Mouse (Mus musculus): Measurements from ENCODE around the gene Dpy19l2. TPM values are rescaled to one million over a fixed set of nuclear protein-coding genes. Genes with fewer than 3 reads are reported as not detected.
"Not testable (repeated sequence)": the region's sequence is repeated elsewhere in the genome, so short reads cannot be mapped to it uniquely, and the experiment has no call there.

Gene Dpy19l2
- under 1 TPM in 1 of 2 experiments, not detected in 1; 0.09 TPM for total RNA-seq (2021)
- not detected in 2 replicates for polyA plus RNA-seq (2012; rRNA removed)
- long read RNA-seq = 0 reads

DNA sequence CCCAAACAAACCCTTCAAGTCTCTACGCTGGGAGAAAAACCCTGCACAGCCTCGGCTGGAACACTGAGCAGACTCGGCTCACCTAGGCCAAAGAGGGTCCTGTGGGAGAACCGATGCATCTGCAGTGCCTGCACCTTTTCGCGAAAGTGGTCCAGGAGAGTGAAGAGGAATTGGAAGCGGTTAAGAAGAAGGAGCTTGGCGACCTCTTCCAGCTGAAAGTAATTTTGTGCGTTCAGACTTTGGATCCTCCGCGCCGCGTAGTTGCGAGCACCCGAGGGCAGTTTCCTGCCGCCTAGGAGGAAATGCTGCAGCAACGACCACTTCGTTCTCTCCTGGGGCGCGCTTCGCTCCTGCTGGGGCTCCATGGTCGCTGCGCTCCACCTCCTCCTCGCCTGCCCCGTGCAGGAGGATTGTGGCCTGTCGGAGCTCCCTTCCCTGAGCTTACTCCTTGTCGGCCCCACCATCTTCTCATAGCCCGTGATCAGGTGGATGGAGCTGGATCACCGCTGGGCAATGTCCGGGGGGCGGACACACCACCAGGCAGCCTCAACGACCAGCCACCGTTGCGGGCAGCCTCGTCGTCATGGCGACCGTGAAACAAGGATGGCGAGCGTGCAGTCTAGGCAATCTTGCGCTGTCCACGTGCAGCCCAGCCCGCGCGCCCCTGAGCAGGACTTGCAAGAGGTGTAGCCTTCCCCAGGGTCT is at the start of gene Dpy19l2:
Dpy19l2 (minus strand) TSS at position 594 of the 705 bp plus-strand sequence.
- DNase-seq = no peak

DNA sequence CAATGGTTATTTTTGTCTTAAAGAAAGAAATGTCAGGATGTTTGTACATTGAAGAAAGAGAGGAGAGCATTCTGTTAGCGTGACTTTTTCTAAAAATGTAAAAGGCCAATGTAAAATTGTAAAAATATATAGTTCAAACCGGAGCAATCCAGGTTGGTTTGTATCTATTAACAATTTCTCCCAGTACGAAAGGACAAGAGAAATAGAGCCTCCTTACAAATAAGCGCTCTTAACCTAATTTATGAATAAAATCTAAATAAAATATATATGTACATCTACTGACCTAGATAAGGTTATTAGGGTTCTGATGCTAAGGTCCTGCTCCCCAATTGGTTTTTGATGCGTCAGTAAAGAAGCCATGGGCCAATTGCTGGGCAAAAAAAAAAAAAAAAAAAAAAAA is 48.9 kb upstream of the Dpy19l2 start:
- DNase-seq = no peak

DNA sequence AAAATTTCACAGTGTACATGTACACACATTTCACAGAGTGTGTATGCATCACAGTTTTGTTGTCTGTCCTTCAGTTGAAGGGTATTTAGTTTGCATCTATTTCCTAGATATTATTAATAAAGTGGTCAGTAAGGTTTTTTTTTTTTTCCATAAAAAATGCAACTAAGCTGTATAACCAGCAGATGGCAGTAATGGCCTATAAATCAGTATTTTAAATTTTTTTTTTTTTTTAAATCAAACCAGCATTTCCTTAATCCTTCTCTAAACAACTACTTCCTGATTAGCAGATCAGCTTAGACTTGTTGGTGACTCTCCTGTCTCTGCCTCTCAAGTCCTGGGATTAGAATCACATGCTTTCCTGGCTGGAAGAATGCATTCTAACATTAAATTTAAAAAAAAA is 5.2 kb upstream of the Dpy19l2 start:
- DNase-seq = no peak

DNA sequence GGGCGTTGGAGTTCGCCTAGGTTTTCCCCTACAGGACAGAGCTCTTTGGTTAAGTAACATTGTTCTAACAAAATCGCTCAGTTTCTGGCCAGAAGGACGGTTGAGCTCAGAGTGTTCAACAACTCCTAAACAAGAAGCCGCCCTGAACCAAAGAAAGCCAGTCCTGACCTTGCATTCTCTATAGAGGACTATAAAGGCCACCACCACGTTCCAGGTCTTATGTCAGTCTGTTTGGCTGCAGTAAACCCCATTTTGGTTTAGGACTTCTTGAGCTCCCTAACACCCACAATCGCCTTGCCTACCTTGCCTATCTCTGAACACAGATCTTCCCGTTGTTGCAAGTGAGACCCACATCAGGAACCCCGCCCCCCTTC is 299 bp upstream of the Dpy19l2 start:
- DNase-seq = no peak

DNA sequence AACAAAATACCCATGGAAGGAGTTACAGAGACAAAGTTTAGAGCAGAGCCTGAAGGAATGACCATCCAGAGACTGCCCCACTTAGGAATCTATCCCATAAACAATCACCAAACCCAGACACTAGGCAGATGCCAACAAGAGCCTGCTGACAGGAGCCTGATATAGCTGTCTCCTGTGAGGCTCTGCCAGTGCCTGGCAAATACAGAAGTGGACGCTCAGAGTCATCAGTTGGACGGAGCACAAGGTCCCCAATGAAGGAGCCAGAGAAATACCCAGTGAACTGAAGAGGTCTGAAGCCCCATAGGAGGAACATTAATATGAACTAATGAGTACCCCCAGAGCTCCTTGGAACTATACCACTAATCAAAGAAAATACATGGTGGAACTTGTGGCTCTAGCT is 58.8 kb downstream of the Dpy19l2 start:
- not testable (repeated sequence) for DNase-seq

DNA sequence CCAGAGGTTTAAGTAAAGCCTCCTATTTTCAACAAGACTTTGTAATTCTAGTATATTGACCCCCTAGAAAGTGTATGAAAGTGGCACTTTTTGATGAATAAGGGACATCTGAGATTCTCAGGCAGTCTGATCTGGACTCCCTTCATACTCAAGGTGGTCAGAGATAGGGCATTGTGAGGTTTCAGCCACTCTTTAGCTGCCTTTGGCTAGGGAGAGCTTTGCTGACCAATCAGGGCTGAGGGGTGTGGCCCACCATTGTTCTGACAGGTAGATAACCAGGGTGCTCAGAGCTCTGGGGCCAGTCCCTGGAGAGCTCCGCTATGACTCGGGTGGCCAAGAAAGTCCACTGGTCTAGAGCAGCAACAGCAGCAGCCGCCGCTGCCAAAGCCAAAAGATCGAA is 71.2 kb downstream of the Dpy19l2 start, which contains the start of gene Cypt4:
Cypt4 (plus strand) TSS at position 301 of the 400 bp plus-strand sequence.
- DNase-seq = no peak

DNA sequence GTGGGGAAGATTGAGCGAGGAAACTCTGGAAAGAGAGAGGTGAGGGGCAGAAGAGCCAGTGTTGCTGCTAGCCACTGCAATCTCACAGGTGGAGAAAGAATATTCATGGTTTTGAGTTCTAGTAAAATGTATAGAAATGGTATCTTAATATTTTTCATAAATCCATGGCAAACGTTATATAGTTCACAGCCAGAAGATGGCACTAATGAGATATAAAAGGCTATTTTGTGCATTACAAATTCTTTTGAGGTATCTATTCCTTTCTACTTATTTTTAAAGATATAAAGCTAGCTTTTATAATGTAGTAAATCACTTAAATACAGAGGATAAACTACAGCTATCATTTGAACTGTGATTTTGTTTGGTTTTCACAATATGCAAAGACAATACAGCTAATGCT is 157.9 kb downstream of the Dpy19l2 start:
- DNase-seq = no peak

DNA sequence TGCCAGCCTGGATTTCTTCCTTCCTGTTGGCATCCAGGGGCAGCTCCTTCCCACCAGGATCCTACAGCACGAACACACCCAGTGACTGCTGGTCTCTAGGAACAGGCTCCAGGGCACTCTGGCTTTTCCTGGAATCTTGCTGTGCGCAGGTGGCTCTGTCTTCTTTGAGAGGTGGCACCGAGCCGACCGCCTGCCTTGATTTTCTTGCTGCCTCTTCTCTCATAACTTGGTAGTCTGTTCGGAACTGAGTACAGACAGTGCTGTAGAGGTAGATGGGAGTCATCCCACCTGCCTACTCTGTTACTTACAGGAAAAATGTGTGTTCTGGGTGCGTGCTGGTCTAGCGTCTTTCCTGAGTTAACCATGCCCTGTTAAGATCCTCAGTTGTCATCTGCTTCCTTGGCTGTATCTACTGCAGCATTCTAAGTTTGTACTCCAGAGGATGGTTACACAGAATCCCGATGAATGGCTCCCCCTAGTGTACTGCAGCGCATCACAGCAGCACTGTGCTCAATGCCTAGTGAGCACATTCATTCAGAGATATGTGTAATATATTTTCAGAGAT is 179.4 kb downstream of the Dpy19l2 start:
- peak; percentile 73 for DNase-seq

DNA sequence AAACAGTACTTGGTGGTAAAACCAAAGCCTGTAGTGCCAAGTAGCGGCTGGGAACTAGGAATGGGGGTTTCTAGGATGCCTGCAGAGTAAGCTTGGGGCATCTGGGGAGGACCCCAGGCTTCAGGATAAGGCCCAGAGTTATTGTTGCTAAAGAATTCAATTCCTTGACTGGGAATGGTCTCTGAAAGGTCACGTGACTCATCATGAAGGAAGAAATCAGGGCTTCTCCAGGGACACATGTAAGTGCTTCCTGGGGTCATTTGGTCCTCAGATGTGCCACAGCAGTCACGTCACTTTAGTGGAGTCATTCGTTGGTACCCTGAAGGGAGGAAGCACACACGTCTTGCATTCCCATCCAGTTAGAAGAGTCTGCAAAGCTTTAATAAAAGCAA is 182.0 kb downstream of the Dpy19l2 start:
- DNase-seq = no peak

DNA sequence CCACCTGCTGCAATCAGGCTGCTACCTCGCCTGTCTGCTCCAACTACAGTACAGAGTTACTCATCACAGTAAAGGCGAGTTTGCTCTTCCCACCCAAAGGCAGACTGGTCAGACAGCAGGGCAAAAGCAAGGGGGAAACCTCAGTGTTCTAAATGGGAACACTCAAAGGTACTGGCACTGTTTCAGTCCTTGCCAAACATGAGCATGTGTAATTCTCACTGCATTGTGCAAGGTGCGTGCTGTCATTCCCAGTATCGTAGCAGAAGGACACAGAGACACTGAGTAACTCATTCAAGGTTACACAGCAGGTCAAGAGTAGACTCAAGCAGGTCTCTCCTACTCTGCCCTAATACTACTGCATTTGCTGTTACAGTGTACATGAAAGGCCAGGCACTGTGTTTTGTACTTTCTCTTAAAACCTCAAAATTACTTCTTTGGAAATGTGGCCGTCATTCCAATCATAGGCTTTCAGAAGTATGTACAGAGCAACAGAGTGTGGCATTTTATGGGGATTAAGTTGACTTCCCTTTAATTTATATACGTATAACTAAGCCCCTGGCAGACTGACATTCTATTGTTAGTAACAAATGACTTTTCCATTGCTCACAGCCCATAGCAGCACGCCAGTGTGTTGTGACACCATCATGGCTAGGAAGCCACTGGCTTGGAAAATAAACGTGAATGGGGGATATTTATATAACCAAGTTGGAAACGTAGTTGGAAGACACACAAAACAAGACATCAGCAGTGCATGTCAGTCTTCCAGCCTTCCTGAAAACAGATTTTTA is 182.6 kb downstream of the Dpy19l2 start:
- DNase-seq = peak; percentile 80

DNA sequence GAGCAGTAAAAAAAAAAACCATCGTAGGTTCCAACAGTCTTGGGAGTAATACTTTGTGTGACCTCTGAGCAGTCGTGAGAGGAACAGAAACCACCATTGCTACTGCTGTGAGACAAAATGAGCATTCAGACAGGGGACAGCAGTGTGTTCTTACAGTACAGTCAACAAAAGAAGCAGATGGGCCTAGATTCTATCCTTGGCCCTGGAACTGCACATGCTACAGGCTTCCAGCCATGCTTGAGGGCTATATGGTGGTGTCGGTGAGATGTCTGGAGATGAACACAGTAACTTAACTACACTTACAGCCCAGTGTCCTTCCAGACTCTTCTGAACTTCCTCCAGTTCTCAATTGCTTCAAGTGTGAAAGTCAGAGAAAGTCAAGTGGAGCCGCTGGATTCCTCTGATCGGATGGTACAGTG is 184.0 kb downstream of the Dpy19l2 start:
- no peak for DNase-seq

DNA sequence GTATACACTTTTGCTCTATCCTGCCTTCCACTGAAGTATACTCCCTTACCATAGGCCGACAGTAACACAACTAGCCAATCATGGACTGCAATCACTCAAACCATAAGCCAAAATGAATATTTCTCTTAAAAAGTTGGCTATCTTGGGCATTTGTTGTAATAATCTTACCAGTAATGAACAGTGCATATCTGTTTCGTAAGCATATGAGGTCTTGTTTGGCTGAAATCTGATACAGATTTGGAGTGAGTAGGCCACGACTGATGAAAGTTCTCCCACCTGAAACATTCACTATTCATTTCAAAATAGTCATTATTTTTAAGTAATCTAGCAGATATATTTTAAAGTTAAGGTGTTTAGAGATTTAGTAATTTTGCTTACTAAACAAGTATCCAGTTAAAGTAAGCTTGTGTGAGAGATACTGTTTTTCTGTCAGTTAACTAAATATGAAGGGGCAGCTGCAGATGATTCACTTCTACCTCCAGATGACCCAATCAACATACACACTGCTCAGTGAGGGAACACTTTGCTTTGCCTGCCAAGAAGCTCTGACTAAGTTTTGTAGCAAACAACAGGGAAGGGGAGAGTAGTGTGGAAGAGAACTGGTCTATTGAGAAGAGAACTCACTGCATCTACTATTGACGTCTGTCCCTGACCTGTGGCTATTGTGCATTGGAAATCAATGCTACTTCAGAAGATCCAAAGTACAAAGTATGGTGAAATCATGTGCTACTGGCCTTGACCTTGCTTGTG is 184.5 kb downstream of the Dpy19l2 start:
- DNase-seq = peak; percentile 45

DNA sequence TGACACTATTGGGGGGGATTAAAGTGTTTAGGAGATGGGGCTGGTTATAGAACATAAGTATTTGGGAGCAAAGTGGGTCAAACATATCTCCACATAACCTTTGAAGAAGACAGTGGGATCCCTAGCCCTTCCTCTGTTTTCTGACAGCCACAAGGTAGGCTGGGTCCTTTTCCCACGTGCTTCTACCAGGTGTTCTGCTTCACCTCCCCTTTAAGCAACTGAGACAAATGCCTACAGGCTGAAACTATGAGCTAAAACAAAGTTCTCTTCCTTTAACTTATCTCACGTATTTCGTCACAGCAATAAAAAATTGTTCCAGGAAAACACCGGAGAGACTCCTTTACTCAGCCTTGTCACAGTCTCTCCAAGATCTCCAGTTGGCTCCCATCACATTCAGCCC is 187.2 kb downstream of the Dpy19l2 start:
- DNase-seq = no peak

Other genes with a start within 250 kb of the Dpy19l2 start
- 10 to 100 TPM; 30.3 to 49.2 TPM for gene Dpy19l1, start 193.2 kb downstream of the Dpy19l2 start, total RNA-seq (2021)
- 10.5 and 15.1 TPM in 2 replicates for gene Dpy19l1, start 193.2 kb downstream of the Dpy19l2 start, polyA plus RNA-seq (2012; rRNA removed)
- gene Cypt4, start 71.1 kb downstream of the Dpy19l2 start, total RNA-seq (2021) = not detected
- gene Cypt4, start 71.1 kb downstream of the Dpy19l2 start, polyA plus RNA-seq (2012; rRNA removed) = not detected in 2 replicates
- gene Tbx20, start 78.0 kb upstream of the Dpy19l2 start, total RNA-seq (2021) = 10 to 100 TPM; 22.4 to 34.6 TPM
- 3.5 and 5.0 TPM in 2 replicates for gene Tbx20, start 78.0 kb upstream of the Dpy19l2 start, polyA plus RNA-seq (2012; rRNA removed)

Data from adrenal gland, adult 2 months (tissue).